Mouse (Mus musculus) heart, postnatal 0 days (tissue): ENCODE measurements at regions not wholly inside any gene's neighbourhood (a gene's known extent, or its start where the extent isn't known, plus 50 kb on each side); places are given as distances from the start of the nearest gene placed in this dataset.

Experiments
- ATAC-seq: fragments of 200-750 bp; cut with Nextera tagmentation; 2 replicates; pipeline ENCODE4 v1.8.0; 2017; ENCODE audit warnings: low read depth, moderate number of reproducible peaks, moderate library complexity; ENCODE audit not compliant: insufficient read depth
- DNase-seq: peaks from one replicate; pipeline ENCODE4 v3.0.0-alpha.2; 2016; ENCODE audit warnings: low spot score
- H3K27ac ChIP-seq: fragments of 300-500 bp; sonication (generic); 2 replicates; pipeline ENCODE4 v1.5.1; 2014; ENCODE audit warnings: low read depth, mild to moderate bottlenecking
- H3K27me3 ChIP-seq: fragments of 300-500 bp; sonication (generic); 2 replicates; pipeline ENCODE4 v1.6.1; 2014; ENCODE audit warnings: low read length, mixed read lengths; ENCODE audit not compliant: control insufficient read depth, insufficient read depth
- H3K36me3 ChIP-seq: fragments of 300-500 bp; sonication (generic); replicated peaks from 2 replicates; pipeline ENCODE4 v1.6.1; 2014; ENCODE audit warnings: low read length, mixed read lengths; ENCODE audit not compliant: control insufficient read depth, insufficient read depth
- H3K4me1 ChIP-seq: fragments of 300-500 bp; sonication (generic); 2 replicates; pipeline ENCODE4 v1.6.1; 2014; ENCODE audit warnings: antibody characterized with exemption; ENCODE audit not compliant: control insufficient read depth, insufficient read depth
- H3K4me2 ChIP-seq: fragments of 300-500 bp; sonication (generic); 2 replicates; pipeline ENCODE4 v1.6.1; 2014; ENCODE audit warnings: low read depth, mild to moderate bottlenecking, low read length, moderate library complexity
- H3K4me3 ChIP-seq: fragments of 300-500 bp; sonication (generic); 2 replicates; pipeline ENCODE4 v1.5.1; 2014; ENCODE audit warnings: low read depth, low read length
- H3K9ac ChIP-seq: fragments of 300-500 bp; sonication (generic); replicated peaks from 2 replicates; pipeline ENCODE4 v1.6.1; 2014; ENCODE audit warnings: low read depth, low read length, mixed read lengths
- H3K9me3 ChIP-seq: fragments of 300-500 bp; sonication (generic); replicated peaks from 2 replicates; pipeline ENCODE4 v1.6.1; 2016; ENCODE audit warnings: low read length; ENCODE audit not compliant: control insufficient read depth
- CTCF ChIP-seq: IDR thresholded peaks from 2 replicates; pipeline ENCODE4 v1.5.1; 2016; ENCODE audit warnings: antibody characterized with exemption, control low read depth, low read depth
- EP300 ChIP-seq: IDR thresholded peaks from 2 replicates; pipeline ENCODE4 v1.6.1; 2016; ENCODE audit warnings: antibody characterized with exemption, low read depth
- WGBS: fragments of 180-500 bp; shearing (Covaris S2); extraction: QIAGEN DNeasy Blood & Tissue Kit; methylation state at CpG from one replicate; pipeline ENCODE4 v1.1.7; 2014; 5-methylcytosine and 5-hydroxymethylcytosine counted together

- no peak for DNase-seq
- 70% methylated on average over 2 of the region's 2 CpGs for WGBS
- H3K4me1 ChIP-seq: no peaks in the 10 kb centered on the region
- H3K4me2 ChIP-seq: no peak overlapping the region
- TF ChIP-seq EP300 (no peak), CTCF (no peak)
- H3K27me3 ChIP-seq: peaks cover 2% of the 10 kb centered on the region; the same call in 1 of the 2 replicates
- no peak for ATAC-seq
- no peak overlapping the region for H3K4me3 ChIP-seq
- no peaks in the 10 kb centered on the region for H3K36me3 ChIP-seq
- H3K9ac ChIP-seq: no peak overlapping the region
- no peaks in the 10 kb centered on the region; the same call in 1 of the 2 replicates for H3K9me3 ChIP-seq
- no peak overlapping the region for H3K27ac ChIP-seq
Observed at GRCm38 (mm10) chr1:34742234-34742633, 100.6 kb downstream of the Fam168b start.

DNA sequence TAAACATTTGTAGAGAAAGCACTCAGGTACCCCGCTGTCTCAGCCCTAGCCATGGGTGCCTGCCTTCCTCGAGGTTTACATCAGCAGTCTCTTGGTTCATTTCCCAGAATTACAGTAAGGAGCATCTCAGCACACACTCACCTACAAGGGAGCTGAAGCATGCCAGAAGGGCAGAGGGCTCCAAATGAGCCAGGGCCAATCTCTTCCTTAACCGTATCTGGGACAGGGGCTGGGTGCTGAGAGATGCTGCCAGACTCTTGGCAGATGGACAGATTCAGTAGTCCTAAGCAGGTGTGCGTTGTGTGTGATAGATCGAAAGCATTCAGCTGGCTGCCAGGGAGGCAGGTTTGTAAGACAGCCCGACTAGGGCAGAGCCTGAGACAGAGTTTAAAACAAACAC is 97.0 kb downstream of the Fam168b start:
- no peak for TF ChIP-seq EP300
- no peak for TF ChIP-seq CTCF
- Histone ChIP-seq H3K9me3 (no peaks in the 10 kb centered on the region; the same call in 1 of the 2 replicates), H3K9ac (no peak overlapping the region), H3K4me1 (peaks cover 6% of the 10 kb centered on the region; the same call in 1 of the 2 replicates), H3K27ac (no peak overlapping the region), H3K36me3 (no peaks in the 10 kb centered on the region), H3K4me3 (no peak overlapping the region), H3K27me3 (peaks cover 29% of the 10 kb centered on the region), H3K4me2 (no peak overlapping the region)
- 65% methylated on average over 6 of the region's 6 CpGs for WGBS
- DNase-seq (no peak), ATAC-seq (no peak)

DNA sequence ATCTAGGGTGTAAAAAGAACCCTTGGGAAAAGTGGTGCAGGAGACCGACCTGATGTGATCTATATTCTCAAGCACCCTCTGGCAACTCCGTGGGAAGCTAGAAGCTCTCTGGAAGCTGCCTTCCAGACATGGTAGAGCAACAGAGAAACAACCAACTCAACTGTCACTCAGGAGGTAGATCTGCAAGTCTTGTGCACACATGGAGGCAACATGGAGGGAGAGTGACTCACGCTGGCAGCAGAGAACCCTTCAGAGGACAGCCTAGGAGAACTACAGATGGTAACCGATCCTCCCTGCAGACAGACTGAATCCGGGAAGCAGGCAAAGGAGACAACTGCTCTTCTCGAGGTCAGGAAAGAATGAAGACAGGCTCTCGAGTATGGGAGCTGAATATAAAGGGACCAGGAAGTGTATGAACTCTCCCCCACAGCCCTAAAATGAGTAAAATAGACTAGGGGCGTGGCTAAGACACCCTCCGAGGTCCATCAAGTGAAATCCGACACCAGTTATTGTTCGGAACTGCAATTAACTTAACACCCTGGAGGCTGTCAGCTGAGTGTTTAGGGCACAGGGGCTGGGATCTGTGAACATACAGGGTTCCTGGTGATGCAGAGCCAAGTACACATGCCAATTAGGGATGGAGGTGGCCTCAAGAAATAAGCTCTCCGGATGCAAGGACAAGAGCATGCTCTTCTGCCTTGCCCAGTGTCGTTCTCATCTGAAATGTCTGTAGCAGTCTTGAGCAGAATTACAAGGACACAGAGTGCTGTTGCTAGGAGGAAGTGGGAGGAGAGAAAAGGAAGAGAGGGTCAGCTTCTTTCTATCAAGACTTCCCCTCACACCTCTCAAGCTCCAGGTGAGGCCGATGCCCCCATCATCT is 93.5 kb downstream of the Fam168b start:
- Histone ChIP-seq H3K4me2 (peak overlapping the region; percentile 97; the same call in 1 of the 2 replicates), H3K9me3 (no peaks in the 10 kb centered on the region), H3K36me3 (no peaks in the 10 kb centered on the region), H3K9ac (no peak overlapping the region), H3K4me3 (peak overlapping the region; percentile 55; the same call in 1 of the 2 replicates), H3K4me1 (peaks cover 6% of the 10 kb centered on the region; the same call in 1 of the 2 replicates), H3K27me3 (peaks cover 49% of the 10 kb centered on the region), H3K27ac (no peak overlapping the region)
- ATAC-seq (no peak; the same call in 1 of the 2 replicates), DNase-seq (no peak)
- TF ChIP-seq CTCF: no peak
- no peak for TF ChIP-seq EP300
- WGBS: 12% methylated on average over 14 of the region's 14 CpGs

DNA sequence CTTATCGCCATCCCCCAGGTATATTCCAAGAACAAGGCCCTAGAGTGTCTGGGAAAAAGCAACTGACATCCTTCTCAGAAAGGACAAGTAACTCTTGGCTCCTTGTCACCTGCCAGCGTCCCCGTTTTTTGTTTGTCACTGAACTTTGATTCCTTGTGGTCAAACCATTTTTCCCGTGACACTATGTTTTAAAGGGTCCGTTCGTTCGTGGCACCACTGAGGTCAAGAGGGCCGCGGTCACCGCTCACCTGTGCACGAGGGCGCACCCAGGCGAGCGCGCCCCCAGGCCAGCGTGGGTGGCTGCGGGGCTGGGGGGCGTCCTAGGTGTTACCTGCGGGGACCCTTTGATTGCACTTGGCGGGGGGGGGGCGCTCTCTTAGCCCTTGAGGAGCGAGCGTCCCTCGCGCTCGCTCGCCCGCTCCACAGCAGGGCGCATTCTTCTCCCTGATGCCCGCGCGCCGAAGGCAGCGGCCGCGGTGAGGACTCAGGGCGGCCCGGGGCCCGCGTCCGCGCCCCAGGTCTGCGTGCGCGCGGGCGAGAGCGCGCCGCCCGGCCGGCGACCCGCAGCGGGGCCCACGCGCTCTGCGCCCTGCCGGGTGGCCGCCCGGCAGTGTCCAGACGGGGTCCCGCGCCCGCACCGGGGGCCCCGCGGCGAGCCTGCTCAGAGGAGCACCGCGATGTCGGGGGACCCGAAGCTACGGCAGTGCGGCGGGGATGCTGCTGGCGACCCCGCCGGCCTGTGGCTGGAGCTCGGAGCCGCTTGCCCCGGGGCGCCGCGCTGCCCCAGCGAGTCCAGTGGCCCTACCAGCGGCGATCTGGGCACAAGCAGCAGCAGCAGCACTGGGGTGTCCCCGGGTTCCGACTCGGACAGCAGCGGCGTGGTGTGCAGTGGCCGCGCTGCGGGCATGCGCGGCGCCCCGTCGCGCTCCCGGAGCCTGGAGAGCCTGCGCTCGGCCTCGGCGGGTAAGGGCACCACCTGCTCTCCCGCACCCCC is 92.5 kb downstream of the Fam168b start:
- ATAC-seq (peak; percentile 44; the same call in 1 of the 2 replicates), DNase-seq (no peak)
- Histone ChIP-seq H3K9ac (peak overlapping the region; percentile 26; the same call in 1 of the 2 replicates), H3K27me3 (peaks cover 47% of the 10 kb centered on the region), H3K9me3 (no peaks in the 10 kb centered on the region), H3K4me2 (peak overlapping the region; percentile 97), H3K36me3 (no peaks in the 10 kb centered on the region), H3K4me1 (peaks cover 6% of the 10 kb centered on the region; the same call in 1 of the 2 replicates), H3K27ac (no peak overlapping the region), H3K4me3 (peak overlapping the region; percentile 55)
- TF ChIP-seq EP300: no peak
- TF ChIP-seq CTCF: no peak
- 1% methylated on average over 59 of the region's 108 CpGs for WGBS

- H3K9ac ChIP-seq: peak overlapping the region; percentile 26; the same call in 1 of the 2 replicates
- TF ChIP-seq EP300 (no peak), CTCF (no peak)
- no peak overlapping the region for H3K27ac ChIP-seq
- H3K4me1 ChIP-seq: peaks cover 6% of the 10 kb centered on the region; the same call in 1 of the 2 replicates
- DNase-seq: no peak
- H3K27me3 ChIP-seq: peaks cover 47% of the 10 kb centered on the region
- H3K4me3 ChIP-seq: peak overlapping the region; percentile 55
- no peaks in the 10 kb centered on the region for H3K36me3 ChIP-seq
- ATAC-seq: no peak
- H3K9me3 ChIP-seq: no peaks in the 10 kb centered on the region
- H3K4me2 ChIP-seq: peak overlapping the region; percentile 97
- 15% methylated on average over 6 of the region's 6 CpGs for WGBS
Observed at GRCm38 (mm10) chr1:34751128-34751527, 91.7 kb downstream of the Fam168b start.
